Mouse (Mus musculus): ENCODE data around the gene Krr1. TPM values are rescaled to one million over a fixed set of nuclear protein-coding genes. Genes with fewer than 3 reads are reported as not detected.

The Krr1 gene
- 10 to 100 TPM; 27.9 to 33.1 TPM for total RNA-seq (2023)

DNA sequence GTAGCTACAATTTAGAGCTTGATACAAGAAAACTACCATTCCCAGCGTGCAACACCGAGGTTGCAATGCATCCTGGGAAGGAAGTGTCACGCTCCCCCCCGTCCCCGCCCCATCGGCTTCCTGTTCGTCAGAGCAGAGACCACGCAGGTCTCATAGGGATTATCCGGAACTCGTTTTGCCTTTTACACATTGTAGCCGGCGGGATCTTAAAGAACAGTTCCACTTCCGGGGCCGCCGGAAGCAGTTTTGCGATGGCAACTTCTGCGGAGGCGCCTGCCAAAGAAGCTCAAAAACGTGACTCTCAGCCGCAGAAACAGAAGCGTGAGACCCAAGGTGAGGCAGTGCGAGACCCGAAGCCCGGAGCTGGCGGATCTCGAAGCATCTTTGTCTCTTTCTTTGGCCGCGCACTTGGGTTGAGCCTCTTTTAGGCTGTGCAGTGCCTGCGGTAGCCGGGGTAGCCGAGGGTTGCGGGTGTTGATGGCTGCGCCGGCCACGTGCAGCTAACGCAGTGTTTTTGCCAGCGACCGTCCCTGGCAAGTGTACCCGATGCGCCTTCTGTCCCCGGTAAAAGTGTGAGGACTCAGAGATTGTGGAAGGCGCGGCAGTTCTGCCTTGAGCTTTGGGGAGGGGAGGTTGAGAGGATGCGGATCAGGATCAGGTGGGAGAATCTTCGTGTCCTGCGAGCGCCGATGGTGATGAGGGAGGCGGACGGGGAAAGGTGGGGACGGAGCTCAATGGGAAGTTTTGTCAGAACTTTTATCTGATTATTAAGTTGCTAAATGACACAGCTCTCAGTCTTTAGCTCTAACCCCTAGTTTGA lies at the start of gene Krr1:
Gene Krr1, plus strand, starts transcription at position 123 of the 820 bp plus-strand sequence.

DNA sequence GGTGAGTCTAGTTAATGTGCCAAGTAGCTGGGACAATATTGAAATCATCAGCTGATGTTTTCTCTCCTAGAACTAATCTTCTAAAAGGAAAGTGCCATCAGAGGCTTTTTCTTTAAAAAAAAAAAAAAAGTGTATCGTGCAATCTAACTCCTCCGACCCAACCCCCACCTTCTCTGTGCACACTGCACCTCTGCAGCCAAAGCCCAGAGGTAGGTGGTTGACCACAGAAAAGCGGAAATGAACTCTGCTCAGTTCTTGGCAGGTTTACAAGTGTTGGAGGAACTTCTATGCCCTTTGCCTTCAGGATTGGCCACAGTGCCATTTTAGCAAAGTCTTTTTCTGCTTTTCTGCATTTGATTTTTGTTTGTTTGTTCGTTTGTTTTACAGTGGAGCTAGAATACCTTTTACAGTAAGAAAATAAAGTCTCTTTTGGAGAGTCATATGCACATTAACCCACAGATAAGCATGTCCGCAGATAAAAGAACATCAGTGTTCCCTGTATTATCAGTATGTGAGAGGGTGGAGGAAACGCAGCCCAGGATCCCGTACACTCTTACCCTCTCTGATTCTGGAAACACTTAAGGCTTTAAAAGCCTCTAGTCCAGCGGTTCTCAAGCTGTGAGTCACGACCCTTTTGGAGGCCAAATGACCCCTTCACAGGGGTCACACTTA lies 30.2 kb downstream of the Krr1 start, which contains the start of gene Glipr1:
Gene Glipr1, minus strand, starts transcription at position 88 of the 672 bp plus-strand sequence.

Other genes with a start within 250 kb of the Krr1 start
- 100 to 1,000 TPM; 227 to 232 TPM for gene Glipr1, start 30.0 kb downstream of the Krr1 start, total RNA-seq (2023)
- not detected for gene Glipr1l1, start 87.5 kb downstream of the Krr1 start, total RNA-seq (2023)
- not detected for gene Glipr1l2, start 110.7 kb downstream of the Krr1 start, total RNA-seq (2023)
- not detected for gene Glipr1l3, start 187.7 kb downstream of the Krr1 start, total RNA-seq (2023)
- gene Caps2, start 191.0 kb downstream of the Krr1 start, total RNA-seq (2023), result not detected

Measured in neutrophil, adult 59 days (primary cell).